Mouse (Mus musculus) stomach, postnatal 0 days (tissue): Measurements from ENCODE around the gene Nrxn3. TPM values are rescaled to one million over a fixed set of nuclear protein-coding genes. Genes with fewer than 3 reads are reported as not detected.

ENCODE experiments used
- ATAC-seq: fragments of 200-750 bp; cut with Nextera tagmentation; 2 replicates; pipeline ENCODE4 v1.8.0; 2017; ENCODE audit not compliant: low FRiP score, low TSS enrichment
- DNase-seq: peaks from one replicate; pipeline ENCODE4 v3.0.0-alpha.2; 2016; ENCODE audit warnings: low spot score
- H3K27ac ChIP-seq: fragments of 300-500 bp; sonication (generic); replicated peaks from 2 replicates; pipeline ENCODE4 v1.5.1; 2014; ENCODE audit warnings: mild to moderate bottlenecking, control low read depth
- H3K27me3 ChIP-seq: fragments of 300-500 bp; sonication (generic); 2 replicates; pipeline ENCODE4 v1.6.1; 2014; ENCODE audit warnings: low read length; ENCODE audit not compliant: control insufficient read depth, insufficient read depth
- H3K36me3 ChIP-seq: fragments of 300-500 bp; sonication (generic); 2 replicates; pipeline ENCODE4 v1.6.1; 2014; ENCODE audit warnings: low read length, mixed read lengths; ENCODE audit not compliant: control insufficient read depth, insufficient read depth
- H3K4me1 ChIP-seq: fragments of 300-500 bp; sonication (generic); replicated peaks from 2 replicates; pipeline ENCODE4 v1.6.1; 2014; ENCODE audit warnings: antibody characterized with exemption; ENCODE audit not compliant: control insufficient read depth, insufficient read depth
- H3K4me2 ChIP-seq: fragments of 300-500 bp; sonication (generic); replicated peaks from 2 replicates; pipeline ENCODE4 v1.6.1; 2014; ENCODE audit warnings: low read depth, mild to moderate bottlenecking, control low read depth, moderate library complexity
- H3K4me3 ChIP-seq: fragments of 300-500 bp; sonication (generic); 2 replicates; pipeline ENCODE4 v1.5.1; 2014; ENCODE audit warnings: low read depth, low read length, control low read depth
- H3K9ac ChIP-seq: fragments of 300-500 bp; sonication (generic); 2 replicates; pipeline ENCODE4 v1.6.1; 2014; ENCODE audit warnings: mild to moderate bottlenecking, low read length, control low read depth, mixed read lengths
- H3K9me3 ChIP-seq: fragments of 300-500 bp; sonication (generic); 2 replicates; pipeline ENCODE4 v1.6.1; 2016; ENCODE audit warnings: low read length; ENCODE audit not compliant: control insufficient read depth
- CTCF ChIP-seq: IDR thresholded peaks from 2 replicates; pipeline ENCODE4 v1.5.1; 2016; ENCODE audit warnings: antibody characterized with exemption, low read depth, mild to moderate bottlenecking, moderate library complexity
- EP300 ChIP-seq: optimal IDR thresholded peaks from 2 replicates; pipeline ENCODE3; 2016; ENCODE audit warnings: antibody characterized with exemption
- WGBS: fragments of 180-500 bp; shearing (Covaris S2); extraction: QIAGEN DNeasy Blood & Tissue Kit; methylation state at CpG from one replicate; pipeline ENCODE4 v1.1.7; 2014; 5-methylcytosine and 5-hydroxymethylcytosine counted together
- polyA plus RNA-seq: library from polyadenylated mRNA; unstranded; fragments of >200 nt; fragmentation: Nextera tagmentation; extraction: Ambion mirVana; gene quantifications from 2 replicates; pipeline ENCODE4 v1.2.1, GENCODE M21; 2015

The Nrxn3 gene
- polyA plus RNA-seq, 1 experiment from 2014 or later = 1.0 TPM

GRCm38 (mm10) chr12:89041429-89042107 is 318.9 kb downstream of the Nrxn3 start:
- no peaks in the 10 kb centered on the region for H3K27me3 ChIP-seq
- H3K9ac ChIP-seq = no peak overlapping the region
- H3K27ac ChIP-seq = no peak overlapping the region
- TF ChIP-seq CTCF = no peak
- TF ChIP-seq EP300 = no peak
- no peak for ATAC-seq
- no peak overlapping the region for H3K4me3 ChIP-seq
- no peak overlapping the region for H3K4me2 ChIP-seq
- no peaks in the 10 kb centered on the region for H3K9me3 ChIP-seq
- DNase-seq = no peak
- H3K36me3 ChIP-seq = no peaks in the 10 kb centered on the region
- 71% methylated on average over 2 of the region's 2 CpGs for WGBS
- no peaks in the 10 kb centered on the region for H3K4me1 ChIP-seq

- Histone ChIP-seq H3K9me3 (no peaks in the 10 kb centered on the region), H3K27ac (no peak overlapping the region), H3K4me1 (no peaks in the 10 kb centered on the region), H3K36me3 (no peaks in the 10 kb centered on the region), H3K4me3 (no peak overlapping the region), H3K4me2 (no peak overlapping the region), H3K27me3 (no peaks in the 10 kb centered on the region), H3K9ac (no peak overlapping the region)
- WGBS = 34% methylated on average over 3 of the region's 3 CpGs
- DNase-seq (no peak), ATAC-seq (no peak)
- TF ChIP-seq EP300 (no peak), CTCF (no peak)
These were observed 326.6 kb downstream of the Nrxn3 start for GRCm38 (mm10) chr12:89049279-89049678.

- Histone ChIP-seq H3K27me3 (no peaks in the 10 kb centered on the region), H3K9ac (no peak overlapping the region), H3K9me3 (no peaks in the 10 kb centered on the region), H3K36me3 (no peaks in the 10 kb centered on the region), H3K4me2 (no peak overlapping the region), H3K4me1 (no peaks in the 10 kb centered on the region), H3K4me3 (no peak overlapping the region), H3K27ac (no peak overlapping the region)
- ATAC-seq (no peak), DNase-seq (no peak)
- TF ChIP-seq CTCF = no peak
- no peak for TF ChIP-seq EP300
These were observed 327.0 kb downstream of the Nrxn3 start for GRCm38 (mm10) chr12:89049686-89050085.

- Histone ChIP-seq H3K36me3 (no peaks in the 10 kb centered on the region), H3K9ac (no peak overlapping the region), H3K4me2 (no peak overlapping the region), H3K9me3 (no peaks in the 10 kb centered on the region), H3K27me3 (no peaks in the 10 kb centered on the region), H3K4me1 (no peaks in the 10 kb centered on the region), H3K4me3 (no peak overlapping the region), H3K27ac (no peak overlapping the region)
- ATAC-seq = no peak
- no peak for DNase-seq
- TF ChIP-seq CTCF (no peak), EP300 (no peak)
These were observed 349.8 kb downstream of the Nrxn3 start for GRCm38 (mm10) chr12:89072436-89072835.

- TF ChIP-seq EP300 (no peak), CTCF (no peak)
- Histone ChIP-seq H3K9me3 (no peaks in the 10 kb centered on the region), H3K27me3 (no peaks in the 10 kb centered on the region), H3K27ac (no peak overlapping the region), H3K4me2 (no peak overlapping the region), H3K9ac (no peak overlapping the region), H3K36me3 (no peaks in the 10 kb centered on the region), H3K4me3 (no peak overlapping the region), H3K4me1 (no peaks in the 10 kb centered on the region)
- 64% methylated on average over 5 of the region's 5 CpGs for WGBS
- ATAC-seq = no peak
- no peak for DNase-seq
These were observed 350.6 kb downstream of the Nrxn3 start for GRCm38 (mm10) chr12:89073167-89073743.

GRCm38 (mm10) chr12:89074551-89075295 is 352.0 kb downstream of the Nrxn3 start:
- DNase-seq (no peak), ATAC-seq (no peak)
- H3K4me3 ChIP-seq = no peak overlapping the region
- no peaks in the 10 kb centered on the region for H3K9me3 ChIP-seq
- H3K27me3 ChIP-seq = no peaks in the 10 kb centered on the region
- no peak overlapping the region for H3K27ac ChIP-seq
- TF ChIP-seq EP300 (no peak), CTCF (no peak)
- WGBS = 52% methylated on average over 10 of the region's 10 CpGs
- H3K36me3 ChIP-seq = no peaks in the 10 kb centered on the region
- H3K4me2 ChIP-seq = no peak overlapping the region
- no peaks in the 10 kb centered on the region for H3K4me1 ChIP-seq
- no peak overlapping the region for H3K9ac ChIP-seq
